Mouse (Mus musculus) brain, embryonic 14.5 days (tissue): ENCODE data around the gene Arhgap10. TPM values are rescaled to one million over a fixed set of nuclear protein-coding genes. Genes with fewer than 3 reads are reported as not detected.

Experiments used
- DNase-seq: peaks from one replicate; pipeline ENCODE4 v3.0.0-alpha.2; 2011; ENCODE audit warnings: low read depth
- CTCF ChIP-seq: fragments of 200-500 bp; IDR thresholded peaks from 2 replicates; pipeline ENCODE4 v1.5.1; 2012; ENCODE audit warnings: inconsistent platforms, mild to moderate bottlenecking, moderate library complexity, borderline replicate concordance; ENCODE audit not compliant: insufficient read depth, insufficient read length; ENCODE audit errors: extremely low read depth
- POLR2A ChIP-seq: fragments of 200-500 bp; IDR thresholded peaks from 2 replicates; pipeline ENCODE4 v1.6.1; 2012; ENCODE audit warnings: mild to moderate bottlenecking, inconsistent platforms, borderline replicate concordance; ENCODE audit not compliant: poor library complexity, insufficient read depth, insufficient read length, severe bottlenecking; ENCODE audit errors: extremely low read depth
- polyA plus RNA-seq: library from polyadenylated mRNA; depleted of rRNA; stranded (reverse); fragments of >200 nt; gene quantifications from 2 replicates; pipeline ENCODE4 v1.2.3, GENCODE M21; 2012; rRNA removed

Arhgap10 gene
- polyA plus RNA-seq, 1 experiment: 5.0 TPM

DNA sequence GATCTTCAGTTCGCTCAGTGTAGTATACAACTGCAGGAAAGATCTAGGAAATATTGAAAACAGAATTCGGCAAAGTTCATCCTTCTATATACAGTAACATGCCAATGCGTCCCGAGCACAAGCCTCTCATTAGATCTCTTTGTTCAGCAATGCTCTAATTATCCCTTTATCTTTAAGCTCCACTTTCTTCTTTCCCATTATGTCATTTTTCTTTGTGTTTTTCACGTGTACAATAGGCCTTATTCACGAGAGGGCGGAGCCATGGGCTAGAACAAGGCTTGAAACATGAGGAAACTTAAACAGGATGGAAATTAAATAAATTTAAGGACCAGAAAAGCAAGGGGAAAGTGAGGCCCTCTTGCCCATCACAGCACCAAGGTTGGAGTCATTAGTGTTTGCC lies 289.1 kb downstream of the Arhgap10 start:
- no peak for DNase-seq
- TF ChIP-seq CTCF (no peak), POLR2A (no peak)

DNA sequence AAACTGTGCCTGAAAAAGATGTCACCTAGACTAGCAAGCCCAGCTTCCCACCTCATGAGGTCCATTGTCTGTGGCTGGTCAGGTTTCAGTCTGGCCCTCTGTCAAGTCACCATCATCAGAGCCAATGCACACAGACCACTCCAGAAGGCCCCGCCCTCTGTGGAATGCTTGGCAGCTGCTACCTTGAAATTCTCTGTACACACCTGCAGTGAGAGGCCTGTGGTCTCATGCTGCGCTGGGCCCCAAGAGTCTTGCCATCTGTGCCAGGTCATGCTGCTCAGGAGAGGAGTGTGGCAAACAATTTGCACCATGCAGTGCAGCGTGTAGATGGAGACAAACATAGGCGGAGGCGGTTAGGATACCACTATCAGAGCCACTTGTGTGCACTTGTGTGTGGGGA lies 290.0 kb downstream of the Arhgap10 start:
- no peak for DNase-seq
- no peak for TF ChIP-seq POLR2A
- no peak for TF ChIP-seq CTCF

GRCm38 (mm10) chr8:77223123-77223522 lies 294.6 kb downstream of the Arhgap10 start:
- TF ChIP-seq CTCF (0 out of 2 replicates have a peak, but pooled peaks have one; percentile 6), POLR2A (no peak)
- DNase-seq: no peak

- DNase-seq: peak; percentile 51
- no peak for TF ChIP-seq CTCF
- no peak for TF ChIP-seq POLR2A
Observed at GRCm38 (mm10) chr8:77215191-77215590, 302.6 kb downstream of the Arhgap10 start.

DNA sequence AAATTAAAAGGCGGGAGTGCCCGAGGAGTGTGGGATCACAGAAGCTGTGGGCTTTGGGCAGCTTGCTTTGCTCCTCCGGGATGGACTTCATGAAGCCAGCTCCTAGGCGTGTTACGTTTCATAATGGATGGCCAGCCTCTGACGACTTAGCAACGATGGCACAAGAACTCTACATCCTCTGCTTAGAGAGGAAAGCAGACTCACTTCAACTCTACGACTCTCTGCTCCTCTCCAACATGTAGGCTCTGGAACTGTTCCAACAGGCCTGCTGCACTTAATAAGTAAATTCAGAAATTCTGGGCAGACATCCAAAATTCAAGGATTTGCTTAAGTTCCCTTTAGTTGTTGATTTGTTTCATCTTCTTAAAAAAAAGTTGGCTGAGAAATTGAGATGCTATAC lies 303.1 kb downstream of the Arhgap10 start:
- DNase-seq: peak; percentile 94

DNA sequence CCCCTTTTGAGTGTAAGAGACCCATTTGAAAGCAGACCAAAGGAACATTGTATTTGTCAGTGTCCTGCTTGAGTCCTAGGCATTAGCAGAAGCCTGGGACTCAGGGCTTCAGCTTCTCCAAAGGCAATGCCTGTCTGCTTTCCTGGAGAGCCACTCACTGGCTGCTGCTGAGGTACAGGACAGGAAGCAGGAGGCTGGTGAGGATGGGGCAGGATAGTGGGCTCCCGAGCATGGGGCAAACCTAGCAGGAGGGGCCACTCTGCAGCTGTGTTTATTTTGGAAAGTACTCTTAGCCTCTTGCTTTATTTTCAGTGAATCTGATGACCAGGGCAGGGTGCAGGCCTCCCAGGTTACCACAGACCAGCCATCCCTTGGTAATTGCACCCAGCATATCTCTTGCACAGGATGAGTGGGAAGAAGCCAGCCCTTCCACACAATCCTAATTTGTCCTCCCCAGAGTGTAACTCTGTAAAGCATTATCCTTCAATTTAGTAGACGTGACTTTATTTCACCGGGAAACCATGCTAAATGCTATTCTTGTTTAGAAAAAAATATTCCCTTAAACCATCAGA lies 303.8 kb downstream of the Arhgap10 start:
- TF ChIP-seq POLR2A (no peak), CTCF (no peak)
- DNase-seq: no peak

More for the DNA sequence above, 303.1 kb downstream of the Arhgap10 start:
- no peak for TF ChIP-seq CTCF

DNA sequence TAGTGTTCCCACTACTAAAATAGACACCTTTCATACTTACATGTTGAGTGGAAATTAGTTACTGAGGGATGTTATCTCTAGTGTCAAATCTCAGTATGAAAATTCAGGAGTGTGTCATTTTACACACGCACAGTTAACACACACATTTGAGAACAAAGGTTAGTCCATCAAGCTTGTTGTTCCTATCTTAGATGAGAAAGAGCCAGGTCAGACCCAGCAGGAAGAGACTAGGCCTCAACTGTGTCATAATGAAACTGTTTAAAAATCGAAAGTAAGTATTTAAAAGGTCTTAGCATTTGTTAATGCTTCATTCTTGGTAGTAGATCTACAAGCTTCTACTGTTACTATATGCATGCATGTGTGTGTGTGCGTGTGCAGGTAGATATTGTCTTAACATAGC lies 308.5 kb downstream of the Arhgap10 start:
- TF ChIP-seq POLR2A (no peak), CTCF (no peak)
- no peak for DNase-seq

Other genes starting within 250 kb of the Arhgap10 start
- gene Prmt9, start 31.4 kb upstream of the Arhgap10 start, polyA plus RNA-seq: 19.7 and 22.6 TPM in 2 replicates
- 44.5 and 46.6 TPM in 2 replicates for gene Tmem184c, start 92.7 kb upstream of the Arhgap10 start, polyA plus RNA-seq
- 8.5 and 12.5 TPM in 2 replicates for gene Ednra, start 206.5 kb upstream of the Arhgap10 start, polyA plus RNA-seq